Mouse (Mus musculus): ENCODE results near the gene Megf6. TPM values are rescaled to one million over a fixed set of nuclear protein-coding genes. Genes with fewer than 3 reads are reported as not detected.

Gene Megf6
- polyA plus RNA-seq, 1 experiment from 2014 or later: 9.5 TPM

DNA sequence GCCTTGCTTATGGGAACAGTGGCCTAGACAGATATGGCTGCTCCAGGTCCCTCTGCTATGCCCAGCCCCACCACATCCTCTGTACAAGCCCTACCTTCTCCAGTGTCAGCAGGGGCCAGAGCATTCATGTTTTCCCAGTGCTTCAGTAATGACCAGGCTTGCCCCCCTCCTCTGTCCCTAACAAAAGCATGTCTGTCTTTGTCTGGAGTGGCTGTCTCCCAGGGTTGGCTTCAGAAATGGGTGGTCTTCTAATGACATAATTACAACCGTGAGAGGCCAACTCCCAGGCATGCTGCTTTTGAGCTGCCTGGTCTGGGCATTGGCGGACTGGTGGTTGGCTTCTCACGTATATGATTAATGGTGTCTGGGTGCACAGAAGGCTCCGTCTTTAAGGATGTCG lies 31.0 kb downstream of the Megf6 start:
- no peak for ATAC-seq (replicated peaks)
- no peak overlapping the region for H3K27ac ChIP-seq
- peaks cover 8% of the 10 kb centered on the region for H3K4me1 ChIP-seq
- H3K36me3 ChIP-seq (replicated peaks): no peaks in the 10 kb centered on the region
- H3K27me3 ChIP-seq (replicated peaks): no peaks in the 10 kb centered on the region
- WGBS: 62% methylated on average over 5 of the region's 5 CpGs
- H3K4me3 ChIP-seq: no peak overlapping the region
- no peak overlapping the region for H3K4me2 ChIP-seq
- H3K9ac ChIP-seq: no peak overlapping the region
- H3K9me3 ChIP-seq: no peaks in the 10 kb centered on the region

DNA sequence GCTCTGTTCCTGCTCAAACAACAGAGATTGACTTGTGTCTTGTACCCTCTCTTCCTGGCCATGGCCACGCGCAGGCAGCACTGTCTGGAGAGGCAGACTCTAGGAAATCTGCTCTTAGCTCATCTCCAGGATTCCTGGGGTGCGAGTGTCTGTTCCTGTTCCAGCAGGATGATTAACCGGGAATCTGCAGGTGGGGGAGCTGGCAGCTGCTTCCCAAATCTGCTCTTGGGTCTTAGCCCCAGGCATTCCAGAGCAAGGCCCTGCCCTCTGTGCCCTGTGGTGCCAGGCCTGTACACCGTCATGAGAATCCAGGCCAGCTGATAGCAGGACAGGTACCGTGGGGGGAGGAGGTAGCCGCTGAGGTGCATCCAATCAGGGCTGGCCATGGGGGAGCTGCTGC lies 34.0 kb downstream of the Megf6 start:
- Histone ChIP-seq H3K36me3 (replicated peaks) (no peaks in the 10 kb centered on the region), H3K4me3 (no peak overlapping the region), H3K27me3 (replicated peaks) (no peaks in the 10 kb centered on the region), H3K27ac (no peak overlapping the region), H3K4me2 (no peak overlapping the region), H3K9me3 (no peaks in the 10 kb centered on the region), H3K4me1 (no peaks in the 10 kb centered on the region), H3K9ac (no peak overlapping the region)
- 77% methylated on average over 7 of the region's 7 CpGs for WGBS
- no peak for ATAC-seq (replicated peaks)

DNA sequence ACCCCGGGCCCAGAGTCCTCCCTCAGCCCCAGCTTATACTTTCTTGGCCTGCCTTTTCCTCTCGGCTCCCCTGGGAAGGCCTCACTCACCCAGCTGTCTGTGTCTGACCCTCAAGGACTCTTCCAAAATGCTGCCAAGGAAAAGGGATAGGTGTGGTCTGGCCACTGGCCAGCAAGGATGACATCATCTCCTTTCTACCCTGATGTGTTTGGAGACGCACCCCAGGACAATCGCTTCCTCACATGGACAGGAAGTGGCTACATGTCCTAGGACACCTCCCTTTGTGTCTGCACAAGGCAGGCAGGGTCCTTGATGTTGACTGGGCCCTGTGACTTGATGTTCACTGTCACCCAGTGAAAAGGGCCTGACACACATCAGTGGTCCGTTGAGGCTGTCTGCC lies 34.9 kb downstream of the Megf6 start:
- H3K27me3 ChIP-seq (replicated peaks): no peaks in the 10 kb centered on the region
- H3K9me3 ChIP-seq: no peaks in the 10 kb centered on the region
- WGBS: 80% methylated on average over 5 of the region's 5 CpGs
- no peak overlapping the region for H3K4me3 ChIP-seq
- ATAC-seq (replicated peaks): no peak
- H3K9ac ChIP-seq: no peak overlapping the region
- no peak overlapping the region for H3K4me2 ChIP-seq
- no peaks in the 10 kb centered on the region for H3K36me3 ChIP-seq (replicated peaks)
- no peak overlapping the region for H3K27ac ChIP-seq
- H3K4me1 ChIP-seq: 0 out of 2 replicates have a peak, but pooled peaks cover 3% of the 10 kb centered on the region

DNA sequence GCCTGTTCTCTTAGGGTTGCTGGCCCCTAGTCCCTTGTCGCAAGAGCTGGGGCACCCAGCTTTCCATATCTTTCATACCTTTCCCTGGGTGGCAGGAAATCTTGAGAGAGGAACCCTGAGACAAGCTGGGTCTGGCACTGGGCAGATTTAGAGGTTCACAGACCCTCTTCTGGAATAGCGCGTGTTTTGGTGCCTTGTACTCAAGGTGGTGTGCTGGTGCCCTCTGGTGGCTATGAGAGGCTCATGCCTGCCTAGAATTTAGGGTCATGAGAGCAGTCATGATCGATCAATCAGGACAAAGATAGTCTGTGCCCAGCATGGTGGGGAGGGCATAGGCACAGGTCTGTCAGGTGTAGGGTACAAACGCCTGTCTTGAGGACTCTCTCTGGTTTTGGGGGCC lies 36.7 kb downstream of the Megf6 start:
- WGBS: 20% methylated on average over 5 of the region's 5 CpGs
- Histone ChIP-seq H3K9me3 (no peaks in the 10 kb centered on the region), H3K9ac (no peak overlapping the region), H3K36me3 (replicated peaks) (no peaks in the 10 kb centered on the region), H3K4me3 (no peak overlapping the region), H3K27me3 (replicated peaks) (no peaks in the 10 kb centered on the region), H3K4me2 (no peak overlapping the region), H3K27ac (no peak overlapping the region), H3K4me1 (0 out of 2 replicates have a peak, but pooled peaks cover 3% of the 10 kb centered on the region)
- peak; percentile 67; the same call in 1 of the 2 replicates for ATAC-seq (replicated peaks)

DNA sequence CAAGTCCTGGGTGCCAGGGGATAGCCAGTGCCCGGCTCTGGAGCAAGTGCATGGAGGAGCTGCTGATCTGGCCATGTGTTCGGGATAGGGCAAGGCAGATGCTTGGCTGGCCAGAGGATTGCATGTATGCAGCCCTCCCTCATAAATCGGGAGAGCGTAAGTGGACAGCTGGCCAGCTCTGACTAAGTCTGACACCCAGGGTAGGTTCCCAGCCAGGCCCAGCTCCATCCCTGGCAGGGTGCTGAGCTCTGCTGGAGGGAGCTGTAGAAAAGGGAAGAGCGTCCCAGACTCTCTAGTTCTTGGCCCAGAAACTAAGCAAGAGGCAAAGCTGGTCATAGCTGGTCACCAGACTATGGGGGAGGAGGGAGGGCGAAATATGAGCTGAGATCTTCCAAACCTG lies 38.5 kb downstream of the Megf6 start:
- Histone ChIP-seq H3K36me3 (replicated peaks) (no peaks in the 10 kb centered on the region), H3K9ac (no peak overlapping the region), H3K4me3 (no peak overlapping the region), H3K4me2 (no peak overlapping the region), H3K9me3 (no peaks in the 10 kb centered on the region), H3K27ac (no peak overlapping the region), H3K27me3 (replicated peaks) (no peaks in the 10 kb centered on the region), H3K4me1 (0 out of 2 replicates have a peak, but pooled peaks cover 3% of the 10 kb centered on the region)
- no peak for ATAC-seq (replicated peaks)
- 71% methylated on average over 6 of the region's 6 CpGs for WGBS

DNA sequence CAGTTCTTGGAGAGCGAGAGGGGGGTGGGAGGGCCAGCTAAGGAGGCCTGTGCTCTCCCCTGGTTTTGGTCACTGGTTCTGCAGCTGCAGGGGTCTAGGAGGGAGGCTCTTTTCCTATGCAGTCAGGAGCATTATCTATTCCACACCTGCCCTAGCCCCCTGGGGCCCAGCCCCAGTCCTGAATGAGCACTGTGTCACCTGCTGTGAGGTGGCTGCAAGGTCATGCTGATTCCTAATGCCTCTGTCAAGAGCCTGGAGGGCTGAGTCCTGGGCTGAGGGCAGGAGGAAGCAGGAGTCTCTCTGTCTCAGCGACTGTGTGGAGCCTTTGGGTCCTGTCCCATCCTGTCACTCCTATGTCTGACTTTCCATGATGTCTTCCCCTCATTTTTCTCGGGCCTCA lies 39.3 kb downstream of the Megf6 start:
- no peak overlapping the region for H3K9ac ChIP-seq

DNA sequence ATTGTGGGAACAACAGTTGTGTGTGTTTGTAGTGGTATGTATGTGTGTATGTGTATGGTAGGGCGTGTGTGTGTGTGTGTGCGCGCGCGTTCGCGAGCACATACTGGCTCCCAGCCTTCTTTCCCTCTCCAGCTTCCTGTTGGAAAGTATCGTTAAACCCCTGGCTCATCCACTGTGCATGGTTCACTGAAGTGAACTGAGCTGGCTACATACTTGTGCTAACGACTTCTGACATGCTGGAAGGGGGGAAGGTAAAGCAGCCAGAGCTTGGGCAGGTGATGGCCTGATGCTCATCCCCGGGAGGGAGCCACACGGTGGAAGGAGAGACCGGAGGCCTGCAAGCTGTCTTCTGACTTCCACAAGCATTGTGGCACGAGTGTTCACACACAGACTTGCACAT lies 40.9 kb downstream of the Megf6 start:
- Histone ChIP-seq H3K9ac (no peak overlapping the region), H3K4me3 (no peak overlapping the region), H3K36me3 (replicated peaks) (no peaks in the 10 kb centered on the region), H3K9me3 (no peaks in the 10 kb centered on the region), H3K4me2 (no peak overlapping the region), H3K4me1 (0 out of 2 replicates have a peak, but pooled peaks cover 3% of the 10 kb centered on the region), H3K27me3 (replicated peaks) (no peaks in the 10 kb centered on the region), H3K27ac (no peak overlapping the region)
- WGBS: 80% methylated on average over 13 of the region's 13 CpGs
- no peak for ATAC-seq (replicated peaks)

More for the DNA sequence above, 39.3 kb downstream of the Megf6 start:
- no peaks in the 10 kb centered on the region for H3K9me3 ChIP-seq
- H3K4me3 ChIP-seq: no peak overlapping the region
- H3K27ac ChIP-seq: no peak overlapping the region
- H3K27me3 ChIP-seq (replicated peaks): no peaks in the 10 kb centered on the region
- ATAC-seq (replicated peaks): no peak
- H3K4me2 ChIP-seq: no peak overlapping the region
- no peaks in the 10 kb centered on the region for H3K36me3 ChIP-seq (replicated peaks)
- 20% methylated on average over 3 of the region's 3 CpGs for WGBS
- H3K4me1 ChIP-seq: 0 out of 2 replicates have a peak, but pooled peaks cover 3% of the 10 kb centered on the region

DNA sequence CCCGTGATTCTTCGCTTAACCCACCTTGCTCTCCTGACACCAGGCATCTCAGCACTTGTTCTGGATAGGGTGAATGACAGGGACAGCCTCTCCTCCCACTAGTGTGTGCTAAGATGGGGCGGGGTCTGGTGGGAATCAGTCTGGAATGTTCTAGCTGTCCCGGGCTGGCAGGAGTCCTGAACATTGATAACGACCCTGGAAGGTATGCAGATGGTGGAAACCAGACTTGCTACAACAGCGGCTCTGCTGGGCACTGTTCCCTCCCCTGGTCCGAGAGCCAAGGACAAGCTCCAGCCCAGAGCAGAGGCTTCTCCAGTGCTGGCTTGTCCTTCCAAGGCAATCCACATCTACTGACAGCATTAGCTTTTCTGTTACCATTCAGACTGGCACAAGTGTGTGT lies 43.1 kb downstream of the Megf6 start:
- no peaks in the 10 kb centered on the region for H3K27me3 ChIP-seq (replicated peaks)
- 81% methylated on average over 7 of the region's 7 CpGs for WGBS
- ATAC-seq (replicated peaks): no peak

DNA sequence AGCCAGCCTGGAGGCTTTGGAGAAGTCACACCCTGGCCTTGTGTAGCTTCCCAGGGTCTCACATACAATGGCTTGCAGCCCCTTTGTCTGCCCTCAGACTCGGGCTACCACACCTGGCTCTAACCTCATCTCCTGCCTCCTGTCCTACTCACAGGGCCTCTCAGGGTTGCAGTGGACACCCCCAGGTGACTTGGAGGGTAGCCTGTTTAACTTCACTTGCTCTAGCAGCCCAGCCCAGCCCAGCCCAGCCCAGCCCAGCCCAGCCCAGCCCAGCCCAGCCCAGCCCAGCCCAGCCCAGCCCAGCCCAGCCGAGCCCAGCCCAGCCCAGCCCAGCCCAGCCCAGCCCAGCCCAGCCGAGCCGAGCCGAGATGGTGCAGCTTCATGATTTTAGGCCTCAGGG lies 43.5 kb downstream of the Megf6 start:
- H3K36me3 ChIP-seq (replicated peaks): no peaks in the 10 kb centered on the region
- 15% methylated on average over 5 of the region's 5 CpGs for WGBS
- no peak overlapping the region for H3K9ac ChIP-seq
- no peak overlapping the region for H3K27ac ChIP-seq
- ATAC-seq (replicated peaks): no peak
- no peak overlapping the region for H3K4me3 ChIP-seq
- no peaks in the 10 kb centered on the region for H3K9me3 ChIP-seq
- H3K27me3 ChIP-seq (replicated peaks): no peaks in the 10 kb centered on the region
- H3K4me1 ChIP-seq: 0 out of 2 replicates have a peak, but pooled peaks cover 3% of the 10 kb centered on the region
- no peak overlapping the region for H3K4me2 ChIP-seq

More for the DNA sequence above, 43.1 kb downstream of the Megf6 start:
- Histone ChIP-seq H3K4me2 (no peak overlapping the region), H3K9me3 (no peaks in the 10 kb centered on the region), H3K9ac (no peak overlapping the region), H3K4me1 (0 out of 2 replicates have a peak, but pooled peaks cover 3% of the 10 kb centered on the region), H3K27ac (no peak overlapping the region), H3K4me3 (no peak overlapping the region), H3K36me3 (replicated peaks) (no peaks in the 10 kb centered on the region)

DNA sequence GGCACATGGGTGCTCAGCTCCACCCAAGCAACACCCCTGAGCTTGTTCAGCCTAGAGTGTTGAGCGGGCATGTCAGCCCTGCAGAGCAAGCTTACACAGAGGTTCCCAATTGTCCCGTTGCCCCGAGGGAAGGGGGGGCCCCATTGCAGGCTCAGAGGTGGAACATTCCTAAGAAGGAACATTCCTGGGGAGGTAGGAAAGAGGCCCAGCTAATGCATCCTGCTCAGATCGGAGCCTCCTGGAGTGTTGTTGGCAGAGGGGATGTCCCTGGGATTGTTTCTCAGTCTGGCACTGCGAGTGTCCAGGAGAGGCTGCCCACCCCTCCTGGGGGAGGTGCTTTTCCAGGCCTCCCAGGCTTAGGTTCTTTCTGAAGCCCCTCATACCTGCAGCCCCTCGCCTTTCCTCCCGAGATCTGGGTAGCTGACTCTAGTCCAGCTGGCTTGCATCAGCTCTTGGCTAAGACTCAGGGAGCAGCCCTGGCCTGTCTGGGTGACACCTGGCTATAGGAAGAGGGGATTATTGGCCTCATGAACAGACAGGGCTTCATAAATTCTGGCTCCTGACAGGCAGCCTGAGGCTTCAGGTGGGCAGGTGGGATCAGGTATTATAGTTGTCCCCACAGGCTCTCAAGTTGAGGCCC lies 47.3 kb downstream of the Megf6 start:
- Histone ChIP-seq H3K27ac (no peak overlapping the region), H3K4me3 (no peak overlapping the region), H3K9ac (no peak overlapping the region), H3K4me2 (no peak overlapping the region), H3K27me3 (replicated peaks) (no peaks in the 10 kb centered on the region), H3K9me3 (no peaks in the 10 kb centered on the region), H3K4me1 (no peaks in the 10 kb centered on the region), H3K36me3 (replicated peaks) (no peaks in the 10 kb centered on the region)
- no peak for ATAC-seq (replicated peaks)
- 74% methylated on average over 7 of the region's 7 CpGs for WGBS

DNA sequence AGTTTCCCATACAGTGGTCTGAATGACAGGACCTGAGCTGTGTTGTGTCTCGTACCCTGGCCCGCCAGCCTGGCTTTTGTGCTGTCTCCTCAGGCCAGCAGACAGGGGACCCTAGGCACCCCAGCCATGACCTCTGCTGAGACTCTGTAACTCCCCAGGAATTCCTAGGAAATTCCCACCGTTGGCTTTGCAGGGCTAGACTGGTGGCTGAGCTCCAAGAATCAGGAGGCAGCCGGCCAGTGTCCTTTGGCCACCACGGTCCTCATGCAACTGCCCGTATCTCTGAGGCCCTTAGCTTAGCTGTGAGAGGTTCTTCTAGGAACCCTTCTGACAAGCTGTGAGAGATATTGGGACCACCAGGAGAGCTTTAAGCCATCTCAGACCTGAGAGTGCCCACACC lies 52.2 kb downstream of the Megf6 start:
- 67% methylated on average over 6 of the region's 6 CpGs for WGBS
- Histone ChIP-seq H3K4me3 (no peak overlapping the region), H3K4me1 (peaks cover 9% of the 10 kb centered on the region; the same call in 1 of the 2 replicates), H3K36me3 (replicated peaks) (no peaks in the 10 kb centered on the region), H3K4me2 (no peak overlapping the region), H3K27ac (no peak overlapping the region), H3K27me3 (replicated peaks) (no peaks in the 10 kb centered on the region), H3K9me3 (no peaks in the 10 kb centered on the region), H3K9ac (no peak overlapping the region)
- ATAC-seq (replicated peaks): no peak

DNA sequence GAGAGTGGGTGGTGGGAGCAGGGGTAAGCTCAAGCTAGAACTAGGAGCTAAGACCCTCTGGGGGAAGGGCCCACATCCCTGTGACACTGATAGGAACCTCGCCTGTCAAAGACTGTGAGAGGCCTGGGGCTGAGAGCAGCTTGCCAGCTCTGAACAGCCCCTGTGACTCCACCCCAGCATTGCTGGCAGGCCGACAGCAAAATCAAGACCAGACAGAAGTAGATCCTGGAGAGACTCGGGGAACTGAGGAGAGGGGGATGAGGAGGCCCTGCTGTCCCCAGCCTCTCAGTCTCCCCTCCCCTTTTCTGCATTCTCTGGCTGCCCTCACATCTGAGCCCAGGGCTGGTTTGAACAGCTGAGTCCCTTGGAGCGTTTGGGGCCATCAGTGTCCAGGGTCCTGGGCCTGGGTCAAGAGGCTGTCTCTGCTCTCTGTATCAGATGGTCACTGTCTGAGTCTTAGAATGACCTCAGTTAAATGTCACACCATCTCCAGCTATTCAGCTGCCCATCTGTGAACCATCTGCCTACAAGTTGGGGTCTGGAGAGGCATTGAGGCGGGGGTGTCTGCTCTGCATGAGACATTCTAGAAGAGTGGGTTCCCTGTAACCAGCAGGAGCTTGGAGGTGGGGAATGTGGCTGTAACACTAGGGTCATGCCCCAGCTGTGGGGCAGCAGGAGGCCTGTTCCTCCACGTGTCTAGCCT lies 53.9 kb downstream of the Megf6 start:
- H3K4me1 ChIP-seq: peaks cover 9% of the 10 kb centered on the region; the same call in 1 of the 2 replicates
- H3K36me3 ChIP-seq (replicated peaks): no peaks in the 10 kb centered on the region
- H3K27ac ChIP-seq: no peak overlapping the region
- no peak overlapping the region for H3K4me3 ChIP-seq
- ATAC-seq (replicated peaks): no peak
- H3K27me3 ChIP-seq (replicated peaks): no peaks in the 10 kb centered on the region
- H3K4me2 ChIP-seq: no peak overlapping the region
- no peak overlapping the region for H3K9ac ChIP-seq
- no peaks in the 10 kb centered on the region for H3K9me3 ChIP-seq
- WGBS: 33% methylated on average over 6 of the region's 6 CpGs

DNA sequence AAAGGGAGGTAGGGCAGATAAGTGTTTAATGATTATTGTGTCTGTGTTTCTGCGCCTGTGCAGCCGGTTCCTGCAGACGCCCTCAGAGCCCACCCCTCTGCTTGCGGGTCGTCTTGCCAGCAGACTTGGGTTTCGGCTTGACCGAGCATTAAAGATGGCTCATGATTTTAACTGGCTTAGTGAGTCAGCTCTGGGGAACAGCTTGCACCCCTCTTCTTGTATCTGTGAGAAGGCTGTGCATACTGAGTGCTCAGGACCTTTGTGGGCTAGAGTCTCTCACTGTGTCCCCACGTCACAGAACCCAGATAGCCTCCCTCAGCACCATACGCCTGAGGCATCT lies 54.4 kb downstream of the Megf6 start:
- no peaks in the 10 kb centered on the region for H3K27me3 ChIP-seq (replicated peaks)
- peaks cover 9% of the 10 kb centered on the region; the same call in 1 of the 2 replicates for H3K4me1 ChIP-seq
- no peak for ATAC-seq (replicated peaks)
- H3K4me3 ChIP-seq: no peak overlapping the region
- no peak overlapping the region for H3K4me2 ChIP-seq
- no peak overlapping the region for H3K9ac ChIP-seq
- no peaks in the 10 kb centered on the region for H3K9me3 ChIP-seq
- H3K36me3 ChIP-seq (replicated peaks): no peaks in the 10 kb centered on the region
- no peak overlapping the region for H3K27ac ChIP-seq
- 52% methylated on average over 9 of the region's 9 CpGs for WGBS

All from midbrain, embryonic 15.5 days (tissue).